Mouse (Mus musculus): ENCODE measurements around the gene Cdkn2aipnl. TPM values are rescaled to one million over a fixed set of nuclear protein-coding genes. Genes with fewer than 3 reads are reported as not detected.
A peak's percentile ranks its signal among the peaks of the same experiment; 100 is the strongest.

The Cdkn2aipnl gene
- polyA plus RNA-seq, 1 experiment, result 17.5 TPM

GRCm38 (mm10) chr11:51931790-51932189 lies 35.7 kb upstream of the Cdkn2aipnl start:
- peaks cover 93% of the 10 kb centered on the region for H3K4me1 ChIP-seq
- H3K27me3 ChIP-seq (replicated peaks), result no peaks in the 10 kb centered on the region
- H3K4me3 ChIP-seq (replicated peaks), result peak overlapping the region; percentile 57
- peaks cover 9% of the 10 kb centered on the region for H3K36me3 ChIP-seq (replicated peaks; ENCODE audit: low read length)
- no peaks in the 10 kb centered on the region for H3K9me3 ChIP-seq
- no peak for TF ChIP-seq GATA1 (IDR thresholded peaks at IDR 0.05; ENCODE audit: borderline replicate concordance, low read length)
- no peak; the same call in 1 of the 2 replicates for TF ChIP-seq FLI1 (IDR thresholded peaks at IDR 0.05; ENCODE audit: low read length)

- TF ChIP-seq FLI1 (IDR thresholded peaks at IDR 0.05; ENCODE audit: low read length), result no peak
- no peak for TF ChIP-seq GATA1 (IDR thresholded peaks at IDR 0.05; ENCODE audit: borderline replicate concordance, low read length)
- Histone ChIP-seq H3K9me3 (no peaks in the 10 kb centered on the region), H3K4me3 (replicated peaks) (no peak overlapping the region), H3K27me3 (replicated peaks) (no peaks in the 10 kb centered on the region), H3K4me1 (peaks cover 99% of the 10 kb centered on the region), H3K36me3 (replicated peaks; ENCODE audit: low read length) (peaks cover 9% of the 10 kb centered on the region)
Measured at GRCm38 (mm10) chr11:51934230-51934629, 33.2 kb upstream of the Cdkn2aipnl start.

GRCm38 (mm10) chr11:51935636-51936434 lies 31.6 kb upstream of the Cdkn2aipnl start:
- no peaks in the 10 kb centered on the region for H3K9me3 ChIP-seq
- H3K36me3 ChIP-seq (replicated peaks; ENCODE audit: low read length), result peaks cover 9% of the 10 kb centered on the region
- TF ChIP-seq FLI1 (IDR thresholded peaks at IDR 0.05; ENCODE audit: low read length) (no peak), GATA1 (IDR thresholded peaks at IDR 0.05; ENCODE audit: borderline replicate concordance, low read length) (no peak)
- no peak overlapping the region for H3K4me3 ChIP-seq (replicated peaks)
- peaks cover 98% of the 10 kb centered on the region for H3K4me1 ChIP-seq
- no peaks in the 10 kb centered on the region for H3K27me3 ChIP-seq (replicated peaks)

GRCm38 (mm10) chr11:51937361-51937781 lies 30.1 kb upstream of the Cdkn2aipnl start:
- Histone ChIP-seq H3K36me3 (replicated peaks; ENCODE audit: low read length) (peaks cover 9% of the 10 kb centered on the region), H3K9me3 (no peaks in the 10 kb centered on the region), H3K27me3 (replicated peaks) (no peaks in the 10 kb centered on the region), H3K4me1 (peaks cover 85% of the 10 kb centered on the region), H3K4me3 (replicated peaks) (no peak overlapping the region)
- TF ChIP-seq FLI1 (IDR thresholded peaks at IDR 0.05; ENCODE audit: low read length), result no peak
- no peak for TF ChIP-seq GATA1 (IDR thresholded peaks at IDR 0.05; ENCODE audit: borderline replicate concordance, low read length)

GRCm38 (mm10) chr11:51938817-51939589 lies 28.5 kb upstream of the Cdkn2aipnl start:
- no peaks in the 10 kb centered on the region for H3K9me3 ChIP-seq
- TF ChIP-seq FLI1 (IDR thresholded peaks at IDR 0.05; ENCODE audit: low read length) (peak; percentile 79), GATA1 (IDR thresholded peaks at IDR 0.05; ENCODE audit: borderline replicate concordance, low read length) (no peak)
- peaks cover 5% of the 10 kb centered on the region for H3K27me3 ChIP-seq (replicated peaks)
- peaks cover 86% of the 10 kb centered on the region for H3K4me1 ChIP-seq
- H3K4me3 ChIP-seq (replicated peaks), result peak overlapping the region; percentile 67
- no peaks in the 10 kb centered on the region for H3K36me3 ChIP-seq (replicated peaks; ENCODE audit: low read length)

- peaks cover 81% of the 10 kb centered on the region for H3K4me1 ChIP-seq
- no peaks in the 10 kb centered on the region for H3K36me3 ChIP-seq (replicated peaks; ENCODE audit: low read length)
- no peak for TF ChIP-seq GATA1 (IDR thresholded peaks at IDR 0.05; ENCODE audit: borderline replicate concordance, low read length)
- TF ChIP-seq FLI1 (IDR thresholded peaks at IDR 0.05; ENCODE audit: low read length), result no peak
- H3K9me3 ChIP-seq, result no peaks in the 10 kb centered on the region
- H3K4me3 ChIP-seq (replicated peaks), result no peak overlapping the region
- H3K27me3 ChIP-seq (replicated peaks), result peaks cover 5% of the 10 kb centered on the region
Measured at GRCm38 (mm10) chr11:51939590-51939955, 27.9 kb upstream of the Cdkn2aipnl start.

GRCm38 (mm10) chr11:51940511-51940955 lies 26.9 kb upstream of the Cdkn2aipnl start:
- TF ChIP-seq GATA1 (IDR thresholded peaks at IDR 0.05; ENCODE audit: borderline replicate concordance, low read length), result no peak
- TF ChIP-seq FLI1 (IDR thresholded peaks at IDR 0.05; ENCODE audit: low read length), result no peak
- Histone ChIP-seq H3K27me3 (replicated peaks) (peaks cover 11% of the 10 kb centered on the region), H3K4me1 (peaks cover 81% of the 10 kb centered on the region), H3K4me3 (replicated peaks) (no peak overlapping the region), H3K9me3 (no peaks in the 10 kb centered on the region), H3K36me3 (replicated peaks; ENCODE audit: low read length) (no peaks in the 10 kb centered on the region)

- Histone ChIP-seq H3K27me3 (replicated peaks) (peaks cover 31% of the 10 kb centered on the region), H3K4me1 (peaks cover 68% of the 10 kb centered on the region), H3K9me3 (no peaks in the 10 kb centered on the region), H3K4me3 (replicated peaks) (no peak overlapping the region), H3K36me3 (replicated peaks; ENCODE audit: low read length) (no peaks in the 10 kb centered on the region)
- no peak for TF ChIP-seq FLI1 (IDR thresholded peaks at IDR 0.05; ENCODE audit: low read length)
- TF ChIP-seq GATA1 (IDR thresholded peaks at IDR 0.05; ENCODE audit: borderline replicate concordance, low read length), result no peak
Measured at GRCm38 (mm10) chr11:51942602-51943499, 24.6 kb upstream of the Cdkn2aipnl start.

GRCm38 (mm10) chr11:51943500-51943841 lies 24.0 kb upstream of the Cdkn2aipnl start:
- Histone ChIP-seq H3K27me3 (replicated peaks) (peaks cover 31% of the 10 kb centered on the region), H3K9me3 (0 out of 2 replicates have a peak, but pooled peaks cover 1% of the 10 kb centered on the region), H3K4me3 (replicated peaks) (no peak overlapping the region), H3K4me1 (peaks cover 62% of the 10 kb centered on the region), H3K36me3 (replicated peaks; ENCODE audit: low read length) (no peaks in the 10 kb centered on the region)
- TF ChIP-seq FLI1 (IDR thresholded peaks at IDR 0.05; ENCODE audit: low read length) (no peak), GATA1 (IDR thresholded peaks at IDR 0.05; ENCODE audit: borderline replicate concordance, low read length) (no peak)

Data from megakaryocyte, embryonic 14.5 days (primary cell).